Mouse (Mus musculus) brain, embryonic 14.5 days (tissue): ENCODE measurements around the gene Cul4a.

Source experiments
- CTCF ChIP-seq: fragments of 200-500 bp; IDR thresholded peaks from 2 replicates; pipeline ENCODE4 v1.5.1; 2012; ENCODE audit warnings: inconsistent platforms, mild to moderate bottlenecking, moderate library complexity, borderline replicate concordance; ENCODE audit not compliant: insufficient read depth, insufficient read length; ENCODE audit errors: extremely low read depth
- POLR2A ChIP-seq: fragments of 200-500 bp; IDR thresholded peaks from 2 replicates; pipeline ENCODE4 v1.6.1; 2012; ENCODE audit warnings: mild to moderate bottlenecking, inconsistent platforms, borderline replicate concordance; ENCODE audit not compliant: poor library complexity, insufficient read depth, insufficient read length, severe bottlenecking; ENCODE audit errors: extremely low read depth

GRCm38 (mm10) chr8:13124897-13125296, 19.5 kb downstream of the Cul4a start:
- TF ChIP-seq POLR2A (no peak), CTCF (no peak)
